Mouse (Mus musculus) brown adipose tissue, adult 24 weeks (tissue): Measurements from ENCODE around the gene Tbx21. TPM values are rescaled to one million over a fixed set of nuclear protein-coding genes. Genes with fewer than 3 reads are reported as not detected.

Experiments
- H3K27ac ChIP-seq: fragments of 200-500 bp; replicated peaks from 2 replicates; pipeline ENCODE4 v1.5.1; 2012; ENCODE audit warnings: low read depth, mild to moderate bottlenecking, low read length
- H3K4me1 ChIP-seq: fragments of 200-500 bp; 2 replicates; pipeline ENCODE4 v1.6.1; 2012; ENCODE audit warnings: low read length, mixed read lengths; ENCODE audit not compliant: control insufficient read depth, insufficient read depth, insufficient read length
- H3K4me3 ChIP-seq: fragments of 200-500 bp; 2 replicates; pipeline ENCODE4 v1.5.1; 2012; ENCODE audit warnings: low read depth, mild to moderate bottlenecking, low read length, moderate library complexity; ENCODE audit not compliant: insufficient read depth
- polyA plus RNA-seq: library from polyadenylated mRNA; stranded (reverse); fragments of >200 nt; gene quantifications from 2 replicates; pipeline ENCODE4 v1.2.4, GENCODE M21; 2012; ENCODE audit not compliant: missing spikeins, insufficient read depth, insufficient read length

Tbx21 gene
- polyA plus RNA-seq, 1 experiment, result 1.1 TPM

- Histone ChIP-seq H3K4me1 (peaks cover 13% of the 10 kb centered on the region), H3K27ac (no peak overlapping the region), H3K4me3 (no peak overlapping the region)
These were observed 65.5 kb downstream of the Tbx21 start for GRCm38 (mm10) chr11:97049492-97050085.

- H3K27ac ChIP-seq, result no peak overlapping the region
- peaks cover 13% of the 10 kb centered on the region for H3K4me1 ChIP-seq
- H3K4me3 ChIP-seq, result no peak overlapping the region
These were observed 67.0 kb downstream of the Tbx21 start for GRCm38 (mm10) chr11:97048090-97048650.

Other genes with a start within 250 kb of the Tbx21 start
- gene Cdk5rap3, start 198.8 kb downstream of the Tbx21 start, polyA plus RNA-seq, result 19.5 and 27.2 TPM in 2 replicates
- not detected in 2 replicates for gene Prr15l, start 187.2 kb downstream of the Tbx21 start, polyA plus RNA-seq
- 19.8 and 25.7 TPM in 2 replicates for gene Pnpo, start 171.3 kb downstream of the Tbx21 start, polyA plus RNA-seq
- 11.8 and 13.1 TPM in 2 replicates for gene Sp2, start 132.4 kb downstream of the Tbx21 start, polyA plus RNA-seq
- not detected in 2 replicates for gene Sp6, start 101.9 kb downstream of the Tbx21 start, polyA plus RNA-seq
- 13.1 and 13.4 TPM in 2 replicates for gene Scrn2, start 85.4 kb downstream of the Tbx21 start, polyA plus RNA-seq
- gene Lrrc46, start 73.9 kb downstream of the Tbx21 start, polyA plus RNA-seq, result 1.1 TPM in 1 of 2 replicates, not detected in the other
- 121 and 122 TPM in 2 replicates for gene Mrpl10, start 73.8 kb downstream of the Tbx21 start, polyA plus RNA-seq
- gene Osbpl7, start 64.7 kb downstream of the Tbx21 start, polyA plus RNA-seq, result 0.87 and 1.6 TPM in 2 replicates
- gene Tbkbp1, start 36.2 kb upstream of the Tbx21 start, polyA plus RNA-seq, result 27.4 and 29.8 TPM in 2 replicates
- 40.7 and 57.4 TPM in 2 replicates for gene Kpnb1, start 72.5 kb upstream of the Tbx21 start, polyA plus RNA-seq
- 28.5 and 33.2 TPM in 2 replicates for gene Npepps, start 165.3 kb upstream of the Tbx21 start, polyA plus RNA-seq
- 51.3 and 53.2 TPM in 2 replicates for gene Mrpl45, start 200.4 kb upstream of the Tbx21 start, polyA plus RNA-seq
- not detected in 2 replicates for gene Gpr179, start 236.7 kb upstream of the Tbx21 start, polyA plus RNA-seq
- gene Socs7, start 247.2 kb upstream of the Tbx21 start, polyA plus RNA-seq, result 5.7 and 6.3 TPM in 2 replicates